Mouse (Mus musculus): ENCODE results near the gene Fam163b.

Gene Fam163b

DNA sequence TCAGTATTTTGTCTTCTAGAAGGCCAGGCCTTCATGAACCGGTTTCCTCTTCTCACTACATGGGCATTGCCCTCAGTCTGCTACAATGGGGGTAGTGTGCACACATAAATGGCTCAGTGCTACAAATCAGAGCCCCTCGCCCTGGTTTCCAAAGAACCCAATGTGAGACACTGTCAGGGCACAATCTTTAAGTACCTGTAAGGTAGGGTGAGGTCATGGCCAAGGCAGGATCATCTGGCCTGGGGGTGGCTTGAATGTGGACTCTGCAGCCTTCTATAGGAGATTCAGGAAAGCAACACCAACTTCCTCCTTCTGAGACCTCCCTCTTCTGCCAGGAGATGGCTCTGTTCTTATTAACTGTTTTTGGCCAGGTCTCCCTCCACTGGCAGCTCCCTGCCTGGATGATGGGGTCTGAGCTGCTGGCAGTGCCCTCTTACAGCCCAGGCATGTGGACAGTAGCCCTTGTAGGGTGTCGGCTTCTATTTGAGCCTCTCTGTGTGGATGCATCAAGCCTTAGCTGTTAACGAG is 55.7 kb downstream of the Fam163b start:
- DNase-seq (ENCODE audit: inconsistent ontology term), result no peak

DNA sequence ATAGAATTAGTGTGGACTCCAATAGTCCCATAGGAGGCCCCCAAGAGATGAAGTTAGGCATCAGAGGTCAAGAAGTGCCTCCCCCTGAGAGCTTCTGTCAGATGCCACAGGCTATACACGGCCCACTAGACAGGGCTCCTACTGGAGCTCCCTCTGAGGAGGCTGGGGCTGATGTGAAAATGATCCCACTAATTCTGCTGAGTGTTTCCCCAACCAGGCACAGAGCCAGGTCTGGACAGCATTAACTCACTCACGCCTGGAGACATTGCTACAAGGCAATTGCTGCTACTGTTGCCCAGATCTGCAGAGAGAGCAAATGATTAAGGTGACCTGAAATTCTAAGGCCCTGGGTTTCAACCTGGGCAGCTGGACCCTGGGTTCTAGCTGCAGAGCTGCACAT is 56.5 kb downstream of the Fam163b start:
- peak; percentile 40 for DNase-seq (ENCODE audit: inconsistent ontology term)

DNA sequence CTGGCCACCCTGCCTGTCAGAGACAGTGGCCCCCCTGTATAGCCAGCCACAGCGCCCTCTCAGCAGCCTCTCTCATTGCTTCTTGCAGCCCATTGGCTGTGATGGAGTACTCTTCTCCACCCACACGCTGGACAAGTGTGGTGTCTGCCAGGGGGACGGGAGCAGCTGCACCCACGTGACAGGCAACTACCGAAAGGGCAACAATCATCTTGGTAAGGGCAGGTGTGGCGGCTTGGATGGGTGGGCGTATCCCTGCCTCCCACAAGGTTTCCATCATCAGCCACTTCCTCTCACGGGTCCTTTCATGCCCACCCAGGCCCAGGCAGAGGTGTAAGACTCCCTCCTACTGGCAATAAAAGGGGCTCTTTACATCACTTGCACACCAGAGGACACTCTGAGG is 57.3 kb downstream of the Fam163b start:
- no peak for DNase-seq (ENCODE audit: inconsistent ontology term)

DNA sequence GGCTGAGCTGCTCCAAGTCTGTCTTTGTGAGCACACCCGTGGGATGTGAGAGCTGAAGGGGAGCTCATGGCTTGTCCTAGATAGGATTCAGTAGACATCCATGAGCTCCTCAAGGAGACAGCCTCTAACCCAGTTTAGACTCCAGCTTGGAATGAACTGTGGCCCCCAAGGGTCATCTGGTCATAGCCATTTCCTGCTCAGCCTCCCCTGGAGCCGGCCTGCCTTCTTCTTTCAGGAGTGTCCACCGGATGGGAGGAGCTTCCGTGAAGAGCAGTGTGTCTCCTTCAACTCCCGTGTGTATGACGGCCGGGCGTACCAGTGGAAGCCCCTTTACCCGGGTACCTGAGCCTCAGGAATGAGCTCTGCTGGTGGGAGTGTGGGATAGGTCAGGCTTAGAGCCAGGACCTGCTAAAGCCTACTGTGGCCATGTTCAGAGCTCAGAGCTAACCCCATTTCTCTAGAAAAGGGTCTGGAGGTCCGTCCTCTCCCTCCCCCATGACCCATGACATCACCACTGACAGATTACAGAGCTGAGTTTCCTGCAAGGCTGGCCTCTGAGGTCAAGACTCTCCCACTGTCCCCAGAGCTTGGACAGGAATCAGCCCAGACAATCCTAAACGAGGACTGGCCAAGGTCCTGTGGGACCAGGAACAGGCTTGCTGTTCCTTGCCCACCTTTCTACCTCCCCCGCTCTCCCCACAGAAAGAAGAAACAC is 58.4 kb downstream of the Fam163b start:
- DNase-seq (ENCODE audit: inconsistent ontology term), result no peak

DNA sequence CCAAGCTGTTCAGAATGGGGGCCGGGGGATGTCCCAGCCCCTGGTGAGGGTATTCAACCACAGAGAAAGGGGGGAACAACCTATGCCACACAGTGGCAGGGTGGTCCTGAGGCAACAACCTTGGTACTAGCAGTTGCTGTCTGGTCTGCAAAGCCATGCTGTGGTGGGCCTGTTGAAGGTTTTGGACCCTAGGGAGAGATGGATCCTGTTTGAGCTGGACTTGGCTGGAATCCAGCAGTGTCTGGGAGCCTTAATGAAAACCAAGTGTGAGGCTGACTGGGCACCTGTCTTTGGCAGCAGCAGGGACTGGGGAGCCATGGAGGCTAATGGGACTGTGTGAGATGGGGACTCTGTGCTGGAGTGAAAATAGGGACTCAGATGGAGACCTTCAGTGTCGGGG is 62.6 kb downstream of the Fam163b start:
- peak; percentile 25 for DNase-seq (ENCODE audit: inconsistent ontology term)

DNA sequence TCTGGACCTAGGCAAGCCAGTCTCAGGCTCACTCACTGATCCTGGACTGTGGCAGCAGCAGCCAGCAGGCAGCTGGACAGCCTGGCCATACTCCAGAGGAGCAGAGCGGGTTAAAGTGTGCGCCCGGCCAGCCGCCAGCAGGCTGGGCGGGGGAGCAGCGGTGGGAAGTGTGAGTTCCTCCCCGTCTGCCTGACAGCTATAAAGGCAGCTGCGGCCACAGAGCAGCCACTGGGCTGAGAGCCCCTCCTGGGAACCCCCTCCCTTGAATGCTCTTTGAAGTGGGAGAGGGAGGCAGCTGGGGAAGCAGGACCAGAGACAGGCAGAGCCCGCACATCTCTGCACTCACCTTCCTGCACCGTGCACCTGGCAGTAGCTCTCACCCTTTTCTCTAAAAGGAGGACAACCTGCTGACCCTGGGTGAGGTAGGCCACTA is 63.1 kb downstream of the Fam163b start, which contains the start of gene Adamtsl2:
Adamtsl2 (plus strand) TSS at position 228 of the 433 bp plus-strand sequence.
- DNase-seq (ENCODE audit: inconsistent ontology term), result peak; percentile 83

DNA sequence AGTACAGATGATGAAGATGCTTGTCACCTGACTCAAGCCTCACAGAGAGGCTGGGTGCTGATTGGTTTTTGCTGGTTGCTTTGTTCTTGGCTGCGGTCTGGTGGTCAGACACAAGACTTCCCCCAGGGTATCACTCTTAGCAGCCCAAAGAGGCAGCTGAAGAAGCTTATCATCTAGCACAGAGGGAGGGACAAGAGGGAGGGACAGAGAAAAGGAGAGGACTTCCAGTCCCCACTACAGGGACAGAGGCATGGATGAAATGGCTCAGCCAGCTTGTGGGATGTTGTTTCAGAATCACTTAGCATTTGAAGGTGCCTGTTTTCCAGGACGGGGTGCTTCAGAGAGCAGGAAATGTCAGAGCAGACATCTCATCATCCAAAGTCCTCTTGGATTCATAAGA is 64.0 kb downstream of the Fam163b start:
- DNase-seq (ENCODE audit: inconsistent ontology term), result no peak

DNA sequence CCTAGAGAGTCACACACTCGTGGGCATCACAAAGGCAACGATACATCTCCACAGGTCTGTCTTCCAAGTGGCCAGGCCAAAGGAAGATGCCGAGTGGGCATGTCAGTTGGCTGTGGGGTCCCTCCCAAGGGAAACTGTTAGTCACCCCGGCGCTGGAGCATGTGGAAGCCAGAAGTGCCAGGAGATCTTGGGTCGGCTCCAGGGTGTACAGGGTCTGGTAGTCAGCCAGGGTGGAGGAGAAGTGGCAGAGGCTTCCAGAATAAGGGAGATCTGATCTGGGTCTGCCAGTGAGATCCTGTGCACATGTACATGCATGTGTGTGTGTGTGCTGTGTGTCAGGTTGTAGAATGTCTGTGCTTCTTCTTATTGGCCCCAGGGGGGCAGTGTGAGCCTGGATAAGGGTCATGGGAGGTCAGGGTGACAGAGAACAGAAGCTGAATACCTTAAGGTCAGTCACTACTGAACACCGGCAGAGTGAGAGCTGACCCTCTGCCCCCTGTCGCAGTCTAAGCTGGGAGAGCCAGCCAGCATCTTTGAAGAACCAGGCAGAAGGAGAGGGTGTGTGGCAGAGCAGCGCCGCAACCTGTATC is 64.5 kb downstream of the Fam163b start:
- peak; percentile 80 for DNase-seq (ENCODE audit: inconsistent ontology term)

DNA sequence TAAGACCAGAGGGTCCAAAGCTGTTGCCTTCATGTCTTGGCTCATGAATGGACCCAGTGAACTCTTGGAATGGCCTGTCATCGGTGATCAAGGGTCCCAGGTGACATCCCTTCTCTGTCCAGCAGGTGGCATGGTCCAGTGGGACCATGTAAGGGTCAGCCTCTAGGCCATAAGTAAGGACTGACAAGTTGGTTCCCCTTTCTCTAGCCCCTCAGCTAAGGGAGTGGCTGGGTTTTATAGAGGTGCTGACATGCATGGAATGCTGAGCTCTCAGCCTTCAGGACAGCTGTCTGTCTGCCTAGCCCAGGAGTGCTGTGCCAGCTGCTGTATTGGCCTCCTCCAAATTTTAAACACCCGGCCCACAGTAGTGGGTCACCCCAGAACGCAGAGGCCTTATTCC is 66.8 kb downstream of the Fam163b start:
- no peak for DNase-seq (ENCODE audit: inconsistent ontology term)

DNA sequence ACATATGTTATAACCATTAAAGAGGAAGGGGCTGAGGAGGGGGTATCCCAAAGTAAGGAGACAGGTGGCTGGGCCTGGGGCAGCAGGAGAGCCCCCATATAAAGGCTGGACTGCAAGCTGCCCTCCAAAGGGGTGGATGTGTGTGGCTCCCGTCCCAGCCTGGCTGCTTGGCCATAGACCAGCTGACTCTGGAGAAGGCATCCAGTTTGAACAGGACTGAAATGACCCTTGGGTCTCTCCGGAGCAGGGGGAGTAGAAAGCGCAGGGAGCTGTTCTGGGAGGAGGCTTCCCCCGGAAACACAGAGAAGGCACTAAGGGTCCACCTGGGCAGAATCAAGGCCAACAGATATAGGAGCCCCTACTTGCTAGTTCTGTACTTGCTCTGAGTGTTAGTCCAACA is 67.5 kb downstream of the Fam163b start:
- DNase-seq (ENCODE audit: inconsistent ontology term), result no peak

DNA sequence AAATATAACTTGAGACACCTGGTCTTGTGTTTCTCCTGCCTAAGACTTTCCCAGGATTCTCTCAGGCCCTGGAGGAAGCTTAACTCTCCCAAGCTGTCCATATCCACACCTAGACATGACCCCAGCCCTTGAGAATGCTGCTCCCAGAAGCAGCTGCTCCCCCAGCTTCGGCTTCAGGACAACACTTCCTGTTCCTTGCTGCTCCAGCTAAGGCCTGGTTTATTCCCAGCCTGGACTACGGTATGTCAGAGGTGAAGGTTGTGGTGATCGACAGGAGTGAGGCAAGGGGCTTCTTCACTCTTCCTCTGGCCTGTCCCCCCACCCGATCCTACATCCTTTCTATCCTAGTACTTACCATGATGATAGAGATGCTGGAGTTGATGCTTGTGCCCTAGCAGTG is 68.9 kb downstream of the Fam163b start:
- DNase-seq (ENCODE audit: inconsistent ontology term), result no peak

DNA sequence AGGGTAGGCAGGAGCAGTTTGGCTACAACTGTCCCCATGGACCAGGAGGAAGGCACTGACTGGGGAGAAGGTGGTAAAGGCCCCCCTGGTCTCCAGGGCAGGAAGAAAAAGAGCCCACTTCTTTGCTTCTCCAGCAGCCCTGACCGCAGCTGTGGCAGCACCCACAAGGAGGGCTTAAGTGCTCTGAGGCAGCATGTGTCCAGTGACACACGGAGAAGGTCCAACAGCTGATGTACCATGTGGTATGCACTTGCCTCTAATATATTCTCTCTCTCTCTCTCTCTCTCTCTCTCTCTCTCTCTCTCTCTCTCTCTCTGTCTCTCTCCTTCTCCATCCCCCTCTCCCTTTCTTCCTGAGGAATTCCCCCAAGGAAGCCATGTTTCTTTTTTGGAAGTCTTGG is 70.3 kb downstream of the Fam163b start, which contains the start of gene Mymk:
Mymk (minus strand) TSS at position 202 of the 400 bp plus-strand sequence.
- DNase-seq (ENCODE audit: inconsistent ontology term), result no peak

DNA sequence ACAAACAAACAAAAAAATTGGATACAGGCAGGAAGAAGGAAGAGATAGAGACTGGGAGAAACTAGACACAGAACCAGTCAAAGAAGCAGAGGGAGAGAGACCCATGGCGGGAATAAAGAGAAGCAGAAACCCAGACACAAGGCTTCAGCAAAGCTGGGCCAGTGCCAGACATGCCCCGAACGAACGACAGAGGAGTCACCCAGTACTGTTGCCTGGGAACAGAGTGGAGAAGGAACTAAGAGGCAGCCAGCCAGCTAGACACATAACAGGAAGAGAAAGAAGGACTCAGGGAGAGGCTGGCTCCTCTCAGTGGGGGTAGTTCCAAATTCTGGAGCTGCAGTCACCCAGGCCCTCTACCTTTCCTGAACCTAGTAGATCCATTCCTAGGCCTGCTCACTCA is 71.2 kb downstream of the Fam163b start:
- DNase-seq (ENCODE audit: inconsistent ontology term), result peak; percentile 53

DNA sequence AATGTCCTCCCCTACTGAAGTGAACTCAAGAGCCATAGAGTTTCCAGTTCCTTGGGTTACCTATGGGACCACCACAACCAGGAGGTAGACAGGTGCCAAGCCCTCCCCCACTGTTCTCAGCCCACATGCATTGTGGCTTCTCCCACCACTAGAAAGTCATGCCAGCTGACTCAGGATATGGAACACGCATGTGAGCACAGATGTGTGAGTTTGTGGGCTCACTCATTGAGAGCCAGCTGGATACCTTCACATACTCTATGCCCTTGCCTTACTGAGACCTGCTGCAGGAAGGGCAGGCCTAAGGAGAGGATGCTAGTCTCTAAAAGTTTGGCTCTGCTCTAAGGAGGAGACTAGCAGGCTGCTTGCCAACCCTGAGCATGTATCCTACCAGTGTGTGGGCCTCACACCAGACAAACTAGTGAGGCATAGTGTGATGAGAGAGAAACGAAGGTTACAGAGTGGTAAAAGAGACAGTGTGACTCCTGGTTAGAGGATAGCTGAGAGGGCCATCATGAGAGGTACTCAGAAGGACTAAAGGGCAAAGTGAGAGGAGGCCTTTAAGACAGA is 72.0 kb downstream of the Fam163b start:
- no peak for DNase-seq (ENCODE audit: inconsistent ontology term)

DNA sequence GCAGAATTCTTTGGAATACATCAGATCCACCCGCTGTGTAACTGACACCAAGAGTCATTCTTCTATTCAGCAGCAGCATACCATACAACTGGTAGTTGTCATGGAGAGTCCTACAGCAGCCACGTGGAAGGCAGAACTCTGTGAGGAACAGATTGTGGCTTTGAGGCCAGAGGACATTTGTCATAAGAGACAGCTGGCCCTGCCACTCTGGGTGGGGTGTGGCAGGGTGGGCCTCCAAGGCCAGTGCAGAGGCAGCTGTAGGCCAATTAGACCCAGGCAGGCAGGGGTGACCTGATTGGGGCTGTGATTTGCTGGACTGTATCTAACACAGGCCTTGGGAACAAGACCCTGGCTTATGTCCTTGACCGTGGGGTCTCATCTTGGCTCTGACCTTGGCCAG is 72.6 kb downstream of the Fam163b start:
- no peak for DNase-seq (ENCODE audit: inconsistent ontology term)

DNA sequence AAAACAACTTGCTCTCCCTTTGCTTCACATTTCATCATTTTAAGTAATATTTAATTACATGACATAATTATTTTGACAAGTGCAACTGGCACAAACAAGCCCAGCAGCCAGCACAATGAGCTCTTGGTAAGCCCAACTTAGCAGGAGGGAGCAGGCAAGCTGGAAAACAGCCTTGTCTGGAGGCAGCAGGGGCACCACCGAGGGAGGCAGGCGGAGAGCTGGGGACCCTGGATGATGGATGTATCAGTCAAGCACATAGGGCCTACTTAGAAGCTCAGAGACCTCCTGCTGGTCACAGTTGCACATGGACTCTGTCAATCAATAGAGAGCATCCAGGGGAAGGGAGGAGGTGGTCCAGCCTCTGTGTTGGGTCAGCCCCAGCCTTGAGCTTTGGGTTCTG is 74.3 kb downstream of the Fam163b start:
- no peak for DNase-seq (ENCODE audit: inconsistent ontology term)

DNA sequence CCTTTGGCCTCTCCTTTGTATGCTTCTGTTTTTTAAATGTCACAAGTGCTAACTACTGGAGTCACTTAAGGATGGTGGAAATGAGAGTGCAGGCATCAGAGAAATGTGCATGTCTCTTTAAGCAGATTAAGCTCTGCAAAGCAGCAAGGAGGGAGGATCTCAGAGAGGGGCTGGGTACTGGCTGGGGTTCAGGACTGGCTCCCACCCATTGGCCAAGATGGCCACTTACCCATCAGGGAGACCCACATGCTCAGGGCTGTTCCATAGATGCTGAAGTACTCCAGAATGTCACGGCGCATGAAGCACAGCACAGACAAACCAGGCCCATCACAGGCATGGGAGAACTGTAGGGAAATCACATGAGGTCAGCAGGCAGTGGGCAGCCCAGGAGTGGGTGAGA is 75.2 kb downstream of the Fam163b start:
- no peak for DNase-seq (ENCODE audit: inconsistent ontology term)

Measured in Muller cell, postnatal 12 days (primary cell).